Mouse (Mus musculus): ENCODE measurements around the gene Olfr411.

DNA sequence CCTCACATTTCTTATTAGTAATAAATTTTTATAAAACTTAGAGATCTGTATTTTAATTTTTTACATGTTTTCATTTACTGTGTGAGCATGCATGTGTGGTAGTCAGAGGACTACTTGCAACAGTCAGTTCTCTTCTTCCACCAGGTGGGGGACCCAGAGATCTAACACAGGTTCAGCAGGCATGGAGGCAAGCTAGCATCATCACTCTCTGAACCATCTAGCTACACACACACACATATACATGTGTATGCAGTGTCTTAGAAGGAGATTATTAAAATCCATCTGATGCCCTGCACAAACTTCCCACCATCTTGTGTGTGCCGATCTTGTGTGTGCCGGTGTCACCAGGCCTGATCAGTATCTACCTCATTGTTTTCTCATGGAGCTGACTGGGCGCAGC is 24.4 kb upstream of the Olfr411 start:
- peak; percentile 78 for TF ChIP-seq CTCF (IDR thresholded peaks at IDR 0.05)
- TF ChIP-seq EP300 (IDR thresholded peaks at IDR 0.05): no peak

All from lung, postnatal 0 days (tissue).